Mouse (Mus musculus): Measurements from ENCODE around the gene Obscn. TPM values are rescaled to one million over a fixed set of nuclear protein-coding genes. Genes with fewer than 3 reads are reported as not detected.

Gene Obscn
- total and polyA plus RNA-seq, 3 experiments: 0.09 to 0.13 (median 0.13) TPM

DNA sequence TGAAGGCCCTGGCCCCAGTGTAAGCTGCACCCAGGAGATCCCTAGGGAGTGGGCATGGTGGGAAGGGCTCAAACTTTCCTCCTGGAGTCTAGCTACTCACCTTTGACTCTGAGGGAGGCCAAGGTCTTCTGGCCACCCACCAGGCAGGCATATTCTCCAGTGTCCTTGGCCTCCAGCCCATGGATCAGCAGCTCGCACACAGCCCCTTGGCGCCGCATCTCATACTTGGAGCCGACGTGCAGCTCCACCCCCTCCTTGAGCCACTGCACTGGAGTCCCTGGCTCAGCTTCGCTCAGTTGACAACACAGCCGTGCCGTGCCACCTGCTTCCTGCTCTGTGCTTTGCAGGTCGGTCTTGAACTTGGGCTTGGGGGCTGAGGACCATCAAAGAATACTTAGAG lies 85.2 kb downstream of the Obscn start:
- no peak overlapping the region for H3K9ac ChIP-seq (ENCODE audit: insufficient read depth, low read depth)
- no peak overlapping the region for H3K4me3 ChIP-seq (replicated peaks in 1 of 3; ENCODE audit: low read depth in 2 of 3, low read length in 2 of 3, poor library complexity in 1 of 3)
- H3K4me1 ChIP-seq (ENCODE audit: control insufficient read depth in 1 of 2, insufficient read depth in 2 of 2): no peaks in the 10 kb centered on the region
- H3K9me3 ChIP-seq (replicated peaks; ENCODE audit: low read length): no peaks in the 10 kb centered on the region
- in situ Hi-C loops (cut with MboI; ENCODE audit: low pct_ligation_motif_present, low pct_unique_long_range_greater_than_20kb, low sequenced_read_pairs) (no loop called here), dilution Hi-C loops (cut with MboI; ENCODE audit: extremely low pct_ligation_motif_present, extremely low pct_unique_long_range_greater_than_20kb, low sequenced_read_pairs) (no loop called here)
- TF ChIP-seq ELF1 (IDR thresholded peaks at IDR 0.05; ENCODE audit: low read depth, low read length) (no peak), RCOR1 (conservative IDR thresholded peaks at IDR 0.05; ENCODE audit: low read depth, low read length) (no peak), USF2 (conservative IDR thresholded peaks at IDR 0.05; ENCODE audit: low read depth, low read length) (no peak)
- no peak for DNase-seq (ENCODE audit: extremely low read depth)
- H3K4me2 ChIP-seq (ENCODE audit: insufficient read depth, low read depth, poor library complexity, severe bottlenecking): no peak overlapping the region
- no peak overlapping the region for H3K27ac ChIP-seq (ENCODE audit: insufficient read depth, low read depth)
- no peaks in the 10 kb centered on the region for H3K79me2 ChIP-seq (replicated peaks; ENCODE audit: control insufficient read depth, extremely low read depth, insufficient read depth, poor library complexity, severe bottlenecking)
- peaks cover 94% of the 10 kb centered on the region for H3K27me3 ChIP-seq (replicated peaks)
- no peaks in the 10 kb centered on the region for H3K36me3 ChIP-seq (replicated peaks in 1 of 2; ENCODE audit: control insufficient read depth in 1 of 2, insufficient read depth in 1 of 2, low read length in 1 of 2)

GRCm38 (mm10) chr11:59044703-59045330 lies 91.4 kb downstream of the Obscn start:
- DNase-seq (ENCODE audit: extremely low read depth): no peak
- H3K4me2 ChIP-seq (ENCODE audit: insufficient read depth, low read depth, poor library complexity, severe bottlenecking): no peak overlapping the region
- dilution Hi-C loops (cut with MboI; ENCODE audit: extremely low pct_ligation_motif_present, extremely low pct_unique_long_range_greater_than_20kb, low sequenced_read_pairs) (no loop called here), in situ Hi-C loops (cut with MboI; ENCODE audit: low pct_ligation_motif_present, low pct_unique_long_range_greater_than_20kb, low sequenced_read_pairs) (no loop called here)
- no peaks in the 10 kb centered on the region for H3K79me2 ChIP-seq (replicated peaks; ENCODE audit: control insufficient read depth, extremely low read depth, insufficient read depth, poor library complexity, severe bottlenecking)
- H3K4me3 ChIP-seq (replicated peaks in 1 of 3; ENCODE audit: low read depth in 2 of 3, low read length in 2 of 3, poor library complexity in 1 of 3): no peak overlapping the region
- H3K36me3 ChIP-seq (replicated peaks in 1 of 2; ENCODE audit: control insufficient read depth in 1 of 2, insufficient read depth in 1 of 2, low read length in 1 of 2): no peaks in the 10 kb centered on the region
- no peak overlapping the region for H3K27ac ChIP-seq (ENCODE audit: insufficient read depth, low read depth)
- H3K9ac ChIP-seq (ENCODE audit: insufficient read depth, low read depth): no peak overlapping the region
- H3K27me3 ChIP-seq (replicated peaks): peaks cover 97% of the 10 kb centered on the region
- TF ChIP-seq ZKSCAN1 (IDR thresholded peaks at IDR 0.05; ENCODE audit: borderline replicate concordance, low read depth, low read length) (no peak), MYC (IDR thresholded peaks at IDR 0.05; ENCODE audit: low read depth, low read length) (no peak), BHLHE40 (IDR thresholded peaks at IDR 0.05; ENCODE audit: low read depth, low read length) (no peak), RCOR1 (conservative IDR thresholded peaks at IDR 0.05; ENCODE audit: low read depth, low read length) (no peak), UBTF (IDR thresholded peaks at IDR 0.05; ENCODE audit: low read depth, low read length) (no peak), GABPA (IDR thresholded peaks at IDR 0.05; ENCODE audit: insufficient replicate concordance, low read depth, low read length) (no peak), SIN3A (IDR thresholded peaks at IDR 0.05; ENCODE audit: low read length) (no peak), MEF2A (IDR thresholded peaks at IDR 0.05; ENCODE audit: borderline replicate concordance, low read depth, low read length) (no peak), MAFK (IDR thresholded peaks at IDR 0.05; ENCODE audit: insufficient replicate concordance, low read length) (no peak), ZNF384 (IDR thresholded peaks at IDR 0.05; ENCODE audit: low read depth, low read length) (no peak), CHD1 (IDR thresholded peaks at IDR 0.05; ENCODE audit: low read depth, low read length) (no peak), IRF4 (IDR thresholded peaks at IDR 0.05; ENCODE audit: low read depth, low read length) (no peak), PAX5 (IDR thresholded peaks at IDR 0.05; ENCODE audit: low read length) (no peak)
- no peaks in the 10 kb centered on the region; a peak in 1 of 4 replicates for H3K4me1 ChIP-seq (ENCODE audit: control insufficient read depth in 1 of 2, insufficient read depth in 2 of 2)
- no peaks in the 10 kb centered on the region for H3K9me3 ChIP-seq (replicated peaks; ENCODE audit: low read length)
